Mouse (Mus musculus): ENCODE results near the gene Xrra1. TPM values are rescaled to one million over a fixed set of nuclear protein-coding genes. Genes with fewer than 3 reads are reported as not detected.
"Not testable (repeated sequence)": the region's sequence is repeated elsewhere in the genome, so short reads cannot be mapped to it uniquely, and the experiment has no call there.

Gene Xrra1
- polyA plus RNA-seq (2012; rRNA removed): 268 and 301 TPM in 2 replicates

DNA sequence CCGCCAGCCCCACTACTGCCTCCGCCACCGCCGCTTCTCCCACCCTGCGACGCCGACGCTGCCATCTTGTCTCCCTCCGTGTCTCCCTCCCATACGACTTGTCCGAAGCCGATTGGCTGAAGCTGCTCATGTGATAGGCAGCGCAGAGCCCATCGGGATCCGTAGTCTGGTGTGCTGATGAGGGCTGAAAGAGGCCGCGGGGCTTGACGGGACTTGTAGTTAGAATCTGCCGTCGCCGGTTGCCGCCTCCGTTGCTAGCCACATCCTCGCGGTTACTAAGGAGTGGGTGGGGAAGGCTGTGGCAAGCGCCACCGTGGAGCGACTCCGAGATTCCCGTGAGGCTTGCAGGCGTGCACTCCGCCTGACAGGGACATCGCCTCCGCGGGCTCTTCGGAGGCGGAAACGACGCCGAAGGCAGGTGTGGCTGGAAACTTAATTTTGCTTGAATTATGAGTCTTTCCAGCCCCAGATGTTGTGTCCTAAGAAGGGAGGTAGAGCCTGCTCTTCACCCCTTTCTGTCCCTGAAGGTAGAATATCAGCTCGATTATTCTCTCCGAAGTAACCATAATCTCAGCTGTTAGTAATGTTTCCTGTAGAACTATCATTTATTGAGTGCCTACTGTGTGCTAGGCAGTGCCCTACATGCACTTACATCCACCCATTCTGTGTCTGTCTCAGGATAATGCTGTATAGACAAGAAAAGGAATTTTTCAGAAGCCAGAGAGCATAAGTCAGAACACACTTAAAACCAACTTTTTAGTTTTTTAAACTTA, at the start of gene Xrra1:
TSS of gene Xrra1 (plus strand) at position 304 of the 773 bp plus-strand sequence.
- Histone ChIP-seq H3K4me3 (ENCODE audit: control insufficient read depth, low read depth, low read length) (peak within 1 kb of the TSS; percentile 98), H3K4me1 (ENCODE audit: control insufficient read depth, insufficient read depth, low read length) (peaks cover 4% of the 10 kb centered on the region), H3K36me3 (ENCODE audit: control insufficient read depth, insufficient read depth, low read length) (no peaks in the 10 kb centered on the region; the same call in 1 of the 2 replicates), H3K27ac (ENCODE audit: control insufficient read depth, insufficient read depth, low read depth, low read length) (peak within 1 kb of the TSS; percentile 68; the same call in 1 of the 2 replicates), H3K27me3 (ENCODE audit: control insufficient read depth, insufficient read depth, low read length) (no peaks in the 10 kb centered on the region)
- TF ChIP-seq CTCF (IDR thresholded peaks at IDR 0.05; ENCODE audit: control insufficient read depth, insufficient read depth, insufficient replicate concordance, low read depth, low read length): no peak
- TF ChIP-seq POLR2A (IDR thresholded peaks at IDR 0.05; ENCODE audit: control insufficient read depth, low read depth, low read length): peak; percentile 99

DNA sequence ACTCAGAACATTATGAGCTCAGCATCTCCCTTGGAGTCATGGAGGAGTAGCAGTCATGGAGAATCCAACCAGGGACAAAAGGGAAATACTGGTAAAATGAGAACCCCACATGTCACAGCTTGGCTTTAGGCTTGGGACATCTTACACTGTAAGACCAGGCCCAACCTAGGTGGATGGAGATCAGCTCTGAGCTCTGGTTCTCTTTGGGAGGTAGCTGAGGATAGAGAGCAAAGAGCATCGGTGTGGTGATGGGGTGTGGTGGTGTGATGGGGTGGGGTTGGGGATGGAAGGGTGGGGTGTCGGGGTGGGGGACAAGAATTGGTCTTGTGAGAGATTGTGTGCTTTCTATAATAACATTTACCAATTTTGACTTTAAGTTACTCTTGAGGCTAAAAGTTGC, 48.1 kb upstream of the Xrra1 start:
- Histone ChIP-seq H3K27ac (ENCODE audit: control insufficient read depth, insufficient read depth, low read depth, low read length) (no peak overlapping the region), H3K4me3 (ENCODE audit: control insufficient read depth, low read depth, low read length) (no peak overlapping the region), H3K4me1 (ENCODE audit: control insufficient read depth, insufficient read depth, low read length) (no peaks in the 10 kb centered on the region), H3K36me3 (ENCODE audit: control insufficient read depth, insufficient read depth, low read length) (no peaks in the 10 kb centered on the region; the same call in 1 of the 2 replicates), H3K27me3 (ENCODE audit: control insufficient read depth, insufficient read depth, low read length) (no peaks in the 10 kb centered on the region)
- TF ChIP-seq CTCF (IDR thresholded peaks at IDR 0.05; ENCODE audit: control insufficient read depth, insufficient read depth, insufficient replicate concordance, low read depth, low read length) (no peak), POLR2A (IDR thresholded peaks at IDR 0.05; ENCODE audit: control insufficient read depth, low read depth, low read length) (no peak)

DNA sequence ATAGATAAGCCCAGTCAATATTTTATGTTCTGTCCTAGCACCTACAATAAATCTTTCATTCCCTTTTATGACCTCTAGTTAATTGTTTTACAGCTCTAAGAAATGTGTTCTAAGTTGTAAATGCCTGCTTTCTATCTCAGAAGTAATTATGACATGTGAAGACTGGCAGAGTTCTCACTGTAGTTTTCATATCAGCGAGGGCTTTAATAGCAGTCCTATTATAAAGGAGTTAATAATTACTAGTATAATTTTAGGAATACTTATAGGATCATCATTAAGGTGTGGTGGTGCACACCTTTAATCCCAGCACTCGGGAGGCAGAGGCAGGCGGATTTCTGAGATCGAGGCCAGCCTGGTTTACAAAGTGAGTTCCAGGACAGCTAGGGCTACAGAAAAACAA, 47.3 kb upstream of the Xrra1 start:
- TF ChIP-seq POLR2A (IDR thresholded peaks at IDR 0.05; ENCODE audit: control insufficient read depth, low read depth, low read length) (no peak), CTCF (IDR thresholded peaks at IDR 0.05; ENCODE audit: control insufficient read depth, insufficient read depth, insufficient replicate concordance, low read depth, low read length) (no peak)
- Histone ChIP-seq H3K4me3 (ENCODE audit: control insufficient read depth, low read depth, low read length) (no peak overlapping the region), H3K27ac (ENCODE audit: control insufficient read depth, insufficient read depth, low read depth, low read length) (no peak overlapping the region), H3K27me3 (ENCODE audit: control insufficient read depth, insufficient read depth, low read length) (no peaks in the 10 kb centered on the region), H3K4me1 (ENCODE audit: control insufficient read depth, insufficient read depth, low read length) (no peaks in the 10 kb centered on the region), H3K36me3 (ENCODE audit: control insufficient read depth, insufficient read depth, low read length) (no peaks in the 10 kb centered on the region; the same call in 1 of the 2 replicates)

DNA sequence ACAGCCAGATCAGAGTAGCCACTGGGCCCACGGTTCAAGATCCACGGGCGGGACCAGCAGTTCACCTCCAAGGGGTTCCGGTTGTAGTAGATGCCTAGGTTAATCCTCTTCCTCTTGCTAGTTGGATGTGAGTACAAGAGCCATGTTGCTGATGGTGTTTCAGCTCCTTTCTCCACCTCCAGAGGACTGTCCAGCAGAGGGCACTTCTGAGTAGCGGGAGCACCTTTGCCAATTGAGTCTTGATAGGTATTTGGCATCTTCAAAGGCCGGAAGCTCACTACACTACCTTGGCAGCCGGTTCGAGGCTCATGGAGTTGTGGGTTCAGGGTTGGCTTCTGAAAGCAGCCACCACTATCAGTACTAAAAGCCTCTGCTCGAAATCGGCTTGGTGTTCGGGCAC, 45.5 kb upstream of the Xrra1 start:
- H3K36me3 ChIP-seq (ENCODE audit: control insufficient read depth, insufficient read depth, low read length): no peaks in the 10 kb centered on the region; the same call in 1 of the 2 replicates
- H3K4me3 ChIP-seq (ENCODE audit: control insufficient read depth, low read depth, low read length): no peak overlapping the region
- H3K4me1 ChIP-seq (ENCODE audit: control insufficient read depth, insufficient read depth, low read length): no peaks in the 10 kb centered on the region
- peak; percentile 29; the same call in 1 of the 2 replicates for TF ChIP-seq CTCF (IDR thresholded peaks at IDR 0.05; ENCODE audit: control insufficient read depth, insufficient read depth, insufficient replicate concordance, low read depth, low read length)
- no peak for TF ChIP-seq POLR2A (IDR thresholded peaks at IDR 0.05; ENCODE audit: control insufficient read depth, low read depth, low read length)
- no peaks in the 10 kb centered on the region for H3K27me3 ChIP-seq (ENCODE audit: control insufficient read depth, insufficient read depth, low read length)
- H3K27ac ChIP-seq (ENCODE audit: control insufficient read depth, insufficient read depth, low read depth, low read length): no peak overlapping the region

DNA sequence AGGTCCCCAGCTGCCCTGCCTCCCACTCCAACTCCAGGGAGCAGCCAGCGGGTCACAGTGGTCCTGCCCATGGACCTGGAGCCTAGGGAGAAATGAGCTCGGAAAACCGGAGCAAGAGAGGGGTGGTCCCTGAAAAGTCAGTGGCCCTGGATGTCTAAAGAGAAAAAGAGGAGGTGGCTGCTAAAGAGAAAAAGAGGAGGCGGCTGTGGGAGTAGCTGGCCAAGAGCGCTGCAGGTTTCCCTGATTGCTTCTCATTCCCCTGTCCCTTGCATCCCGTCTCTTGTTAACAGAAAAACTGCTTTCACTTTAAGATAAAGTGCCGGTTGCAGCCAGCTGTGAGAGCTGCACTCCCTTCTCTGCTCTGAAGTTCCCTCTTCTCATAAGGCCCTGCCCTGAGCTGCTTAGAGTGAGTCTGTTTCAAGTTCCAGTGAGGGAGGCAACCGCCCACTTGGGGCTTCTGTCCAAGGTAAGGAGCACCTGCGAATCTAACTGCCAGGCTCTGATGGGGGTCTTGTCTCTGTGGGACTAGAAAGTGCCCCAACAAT, 40.7 kb upstream of the Xrra1 start:
- H3K4me3 ChIP-seq (ENCODE audit: control insufficient read depth, low read depth, low read length); H3K27ac ChIP-seq (ENCODE audit: control insufficient read depth, insufficient read depth, low read depth, low read length); H3K36me3 ChIP-seq (ENCODE audit: control insufficient read depth, insufficient read depth, low read length); H3K4me1 ChIP-seq (ENCODE audit: control insufficient read depth, insufficient read depth, low read length); H3K27me3 ChIP-seq (ENCODE audit: control insufficient read depth, insufficient read depth, low read length): not testable (repeated sequence)

DNA sequence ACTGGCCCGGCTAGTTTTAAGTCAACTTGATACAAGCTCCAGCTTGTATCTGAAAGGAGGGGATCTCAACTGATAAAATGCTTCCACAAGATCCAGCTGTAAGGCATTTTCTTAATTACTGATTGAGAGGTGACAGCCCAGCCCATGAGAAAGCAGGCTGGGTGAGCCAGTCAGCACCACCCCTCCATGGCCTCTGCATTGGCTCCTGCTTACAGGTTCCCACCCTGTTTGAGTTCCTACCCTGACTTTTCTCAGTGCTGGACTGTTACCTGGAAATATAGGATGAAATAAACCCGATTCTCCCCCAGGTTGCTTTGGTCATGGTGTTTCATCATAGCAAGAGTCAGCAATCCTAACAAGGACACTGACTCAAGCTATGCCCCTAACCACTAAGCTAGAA, 37.0 kb upstream of the Xrra1 start:
- Histone ChIP-seq H3K27ac (ENCODE audit: control insufficient read depth, insufficient read depth, low read depth, low read length) (no peak overlapping the region), H3K4me1 (ENCODE audit: control insufficient read depth, insufficient read depth, low read length) (no peaks in the 10 kb centered on the region), H3K27me3 (ENCODE audit: control insufficient read depth, insufficient read depth, low read length) (no peaks in the 10 kb centered on the region), H3K36me3 (ENCODE audit: control insufficient read depth, insufficient read depth, low read length) (no peaks in the 10 kb centered on the region), H3K4me3 (ENCODE audit: control insufficient read depth, low read depth, low read length) (no peak overlapping the region)
- TF ChIP-seq CTCF (IDR thresholded peaks at IDR 0.05; ENCODE audit: control insufficient read depth, insufficient read depth, insufficient replicate concordance, low read depth, low read length) (no peak), POLR2A (IDR thresholded peaks at IDR 0.05; ENCODE audit: control insufficient read depth, low read depth, low read length) (no peak)

DNA sequence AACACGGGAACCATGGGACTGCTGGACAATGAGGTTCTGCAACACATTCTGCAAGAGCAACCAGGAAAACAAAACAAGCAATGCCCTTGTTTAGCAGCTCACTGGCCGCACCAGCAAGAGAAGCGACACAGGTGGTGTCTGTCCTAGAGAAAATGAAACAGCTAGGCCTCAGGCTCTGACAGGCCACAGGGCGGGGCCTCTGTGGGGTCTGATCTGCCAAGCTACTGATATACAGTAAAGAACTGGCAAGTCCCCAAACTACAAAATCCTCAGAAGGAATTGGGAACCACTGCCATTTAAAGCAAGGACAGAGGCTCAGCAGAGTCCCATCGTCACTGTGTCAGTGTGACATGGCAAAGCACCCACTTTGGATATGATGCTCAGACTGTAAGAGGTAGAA, 36.5 kb upstream of the Xrra1 start:
- Histone ChIP-seq H3K27me3 (ENCODE audit: control insufficient read depth, insufficient read depth, low read length) (no peaks in the 10 kb centered on the region), H3K36me3 (ENCODE audit: control insufficient read depth, insufficient read depth, low read length) (no peaks in the 10 kb centered on the region), H3K4me3 (ENCODE audit: control insufficient read depth, low read depth, low read length) (no peak overlapping the region), H3K27ac (ENCODE audit: control insufficient read depth, insufficient read depth, low read depth, low read length) (no peak overlapping the region), H3K4me1 (ENCODE audit: control insufficient read depth, insufficient read depth, low read length) (no peaks in the 10 kb centered on the region)
- no peak for TF ChIP-seq CTCF (IDR thresholded peaks at IDR 0.05; ENCODE audit: control insufficient read depth, insufficient read depth, insufficient replicate concordance, low read depth, low read length)
- TF ChIP-seq POLR2A (IDR thresholded peaks at IDR 0.05; ENCODE audit: control insufficient read depth, low read depth, low read length): no peak
